Mouse (Mus musculus) heart, embryonic 11.5 days (tissue): ENCODE data around the gene Plaa. TPM values are rescaled to one million over a fixed set of nuclear protein-coding genes. Genes with fewer than 3 reads are reported as not detected.
"Not testable (repeated sequence)": the region's sequence is repeated elsewhere in the genome, so short reads cannot be mapped to it uniquely, and the experiment has no call there.

Source experiments
- ATAC-seq: fragments of 200-750 bp; cut with Nextera tagmentation; replicated peaks from 2 replicates; pipeline ENCODE4 v1.8.0; 2017; ENCODE audit warnings: moderate library complexity; ENCODE audit not compliant: insufficient number of reproducible peaks, low FRiP score, low TSS enrichment
- H3K27ac ChIP-seq: fragments of 300-500 bp; sonication (generic); 2 replicates; pipeline ENCODE4 v1.5.1; 2014; ENCODE audit warnings: mild to moderate bottlenecking, low read depth, low read length
- H3K27me3 ChIP-seq: fragments of 300-500 bp; sonication (generic); 2 replicates; pipeline ENCODE4 v1.6.1; 2014; ENCODE audit warnings: mild to moderate bottlenecking, low read length, mixed read lengths; ENCODE audit not compliant: control insufficient read depth, insufficient read depth
- H3K36me3 ChIP-seq: fragments of 300-500 bp; sonication (generic); 2 replicates; pipeline ENCODE4 v1.6.1; 2014; ENCODE audit warnings: mild to moderate bottlenecking, low read length, moderate library complexity, mixed read lengths; ENCODE audit not compliant: control insufficient read depth, insufficient read depth
- H3K4me1 ChIP-seq: fragments of 300-500 bp; sonication (generic); 2 replicates; pipeline ENCODE4 v1.6.1; 2014; ENCODE audit warnings: low read length; ENCODE audit not compliant: control insufficient read depth, insufficient read depth
- H3K4me2 ChIP-seq: fragments of 300-500 bp; sonication (generic); 2 replicates; pipeline ENCODE4 v1.6.1; 2014; ENCODE audit warnings: mild to moderate bottlenecking, moderate library complexity
- H3K4me3 ChIP-seq: fragments of 300-500 bp; sonication (generic); 2 replicates; pipeline ENCODE4 v1.5.1; 2014; ENCODE audit warnings: low read depth, low read length
- H3K9ac ChIP-seq: fragments of 300-500 bp; sonication (generic); 2 replicates; pipeline ENCODE4 v1.6.1; 2014; ENCODE audit warnings: mild to moderate bottlenecking, low read depth, low read length, moderate library complexity
- H3K9me3 ChIP-seq: fragments of 300-500 bp; sonication (generic); replicated peaks from 2 replicates; pipeline ENCODE4 v1.6.1; 2016; ENCODE audit warnings: low read length; ENCODE audit not compliant: control insufficient read depth
- WGBS: fragments of 180-500 bp; shearing (Covaris S2); extraction: QIAGEN DNeasy Blood & Tissue Kit; methylation state at CpG from one replicate; pipeline ENCODE4 v1.1.7; 2014; ENCODE audit not compliant: insufficient replicate concordance; 5-methylcytosine and 5-hydroxymethylcytosine counted together
- polyA plus RNA-seq: library from polyadenylated mRNA; unstranded; fragments of >200 nt; fragmentation: Nextera tagmentation; extraction: Ambion mirVana; gene quantifications from 2 replicates; pipeline ENCODE4 v1.2.1, GENCODE M21; 2014

Plaa gene
- polyA plus RNA-seq, result 64.4 and 67.6 TPM in 2 replicates

DNA sequence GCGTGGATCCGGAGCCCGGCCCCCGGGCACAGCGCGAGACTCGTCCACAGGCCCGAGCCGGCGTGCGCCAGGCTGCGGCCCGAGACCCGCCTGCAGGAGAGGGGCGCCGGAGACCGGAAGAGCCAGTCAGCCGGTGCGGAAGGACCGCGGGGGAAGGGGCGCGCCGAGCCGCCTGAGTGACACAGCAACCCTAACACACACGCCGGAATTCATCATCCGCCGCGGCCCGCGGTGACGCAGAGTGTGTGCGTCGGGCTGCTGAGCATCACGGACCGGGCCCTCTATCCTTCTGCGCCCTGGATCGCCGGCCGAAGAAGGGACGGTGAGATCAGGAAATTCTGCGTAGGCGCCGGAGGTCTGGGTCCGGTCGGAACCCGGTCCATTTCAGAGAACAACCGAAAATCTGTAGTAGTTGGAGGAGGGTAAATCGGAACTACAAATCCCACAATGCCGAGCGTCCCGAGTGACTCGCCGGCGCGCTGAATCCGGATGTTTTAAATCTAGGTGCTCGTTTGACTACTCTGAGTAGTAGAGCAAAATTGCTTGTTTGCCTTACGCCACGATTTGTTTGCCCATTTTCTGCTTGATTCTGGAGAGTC lies at the start of gene Plaa:
Gene Plaa, minus strand, starts transcription at position 214 of the 599 bp plus-strand sequence.
- Histone ChIP-seq H3K4me1 (peaks cover 6% of the 10 kb centered on the region), H3K4me2 (peak within 1 kb of the TSS; percentile 71), H3K9me3 (no peaks in the 10 kb centered on the region), H3K27me3 (no peaks in the 10 kb centered on the region), H3K4me3 (peak within 1 kb of the TSS; percentile 86), H3K27ac (peak within 1 kb of the TSS; percentile 76), H3K9ac (peak within 1 kb of the TSS; percentile 94), H3K36me3 (no peaks in the 10 kb centered on the region)
- WGBS, result 0% methylated on average over 61 of the region's 61 CpGs
- ATAC-seq, result peak; percentile 99

GRCm38 (mm10) chr4:94650426-94651175 lies 47.6 kb upstream of the Plaa start:
- not testable (repeated sequence) for H3K27me3 ChIP-seq

GRCm38 (mm10) chr4:94649920-94650319 lies 46.9 kb upstream of the Plaa start, which contains the start of gene Lrrc19:
Lrrc19 (minus strand) TSS chr4:94650144.
- no peaks in the 10 kb centered on the region for H3K4me1 ChIP-seq
- no peak within 1 kb of the TSS for H3K4me3 ChIP-seq
- H3K9ac ChIP-seq, result no peak within 1 kb of the TSS
- no peak within 1 kb of the TSS for H3K27ac ChIP-seq
- ATAC-seq, result no peak
- no peak within 1 kb of the TSS for H3K4me2 ChIP-seq
- H3K27me3 ChIP-seq, result no peaks in the 10 kb centered on the region
- WGBS, result 81% methylated on average over 3 of the region's 3 CpGs
- no peaks in the 10 kb centered on the region for H3K9me3 ChIP-seq
- H3K36me3 ChIP-seq, result no peaks in the 10 kb centered on the region; the same call in 1 of the 2 replicates

More at GRCm38 (mm10) chr4:94650426-94651175, 47.6 kb upstream of the Plaa start:
- not testable (repeated sequence) for H3K4me2 ChIP-seq, H3K36me3 ChIP-seq, ATAC-seq, H3K4me1 ChIP-seq, H3K27ac ChIP-seq, H3K4me3 ChIP-seq, H3K9me3 ChIP-seq, H3K9ac ChIP-seq
- 84% methylated on average over 5 of the region's 5 CpGs for WGBS

DNA sequence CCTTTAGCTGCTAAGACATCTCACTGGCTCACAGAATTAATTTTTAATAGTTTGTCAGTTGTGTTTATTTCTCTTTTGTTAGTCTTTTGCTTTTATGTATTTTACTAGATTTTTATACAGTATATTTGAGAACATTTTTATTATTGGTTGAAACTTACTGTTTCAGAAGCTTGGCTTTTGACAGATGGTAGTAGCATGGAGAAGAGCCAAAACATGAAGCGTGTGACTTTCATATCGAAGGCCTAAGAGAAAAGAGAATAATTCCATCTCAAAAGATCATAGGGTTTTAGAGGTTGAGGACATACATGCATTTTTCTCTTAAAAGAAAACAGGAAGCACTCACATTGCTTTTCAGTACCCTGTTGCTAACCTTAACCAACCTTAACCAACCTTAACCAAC lies 40.1 kb upstream of the Plaa start:
- Histone ChIP-seq H3K27ac (no peak overlapping the region), H3K4me1 (no peaks in the 10 kb centered on the region), H3K27me3 (no peaks in the 10 kb centered on the region), H3K9ac (no peak overlapping the region), H3K9me3 (no peaks in the 10 kb centered on the region), H3K4me2 (no peak overlapping the region), H3K4me3 (no peak overlapping the region), H3K36me3 (no peaks in the 10 kb centered on the region)
- ATAC-seq, result no peak
- WGBS, result 92% methylated on average over 2 of the region's 2 CpGs

DNA sequence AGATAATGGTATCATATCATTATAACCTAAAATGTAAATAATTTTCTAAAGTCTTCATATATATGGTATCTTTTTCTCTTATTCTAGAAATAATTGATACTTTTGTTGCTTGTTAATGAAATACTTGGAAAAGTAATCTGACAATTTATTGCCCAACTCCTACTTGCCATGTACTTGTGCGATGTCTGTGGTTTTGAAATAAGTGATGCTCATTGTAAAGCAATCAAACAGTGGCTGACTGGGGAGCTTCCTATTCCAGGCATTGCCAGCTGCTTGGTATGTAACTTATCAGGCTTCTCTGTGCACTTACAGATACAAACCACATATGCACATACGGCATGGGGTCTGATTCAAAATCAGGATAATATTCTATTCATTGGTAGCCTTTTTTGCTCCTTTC lies 17.0 kb upstream of the Plaa start:
- 84% methylated on average over 2 of the region's 2 CpGs for WGBS
- Histone ChIP-seq H3K36me3 (0 out of 2 replicates have a peak, but pooled peaks cover 2% of the 10 kb centered on the region), H3K27ac (no peak overlapping the region), H3K4me1 (peaks cover under 1% of the 10 kb centered on the region), H3K9me3 (no peaks in the 10 kb centered on the region), H3K4me2 (no peak overlapping the region), H3K27me3 (no peaks in the 10 kb centered on the region), H3K9ac (no peak overlapping the region), H3K4me3 (no peak overlapping the region)
- no peak for ATAC-seq

GRCm38 (mm10) chr4:94614627-94615006 lies 11.6 kb upstream of the Plaa start:
- peaks cover 3% of the 10 kb centered on the region for H3K4me1 ChIP-seq
- no peaks in the 10 kb centered on the region for H3K9me3 ChIP-seq
- peak overlapping the region; percentile 85 for H3K9ac ChIP-seq
- peak overlapping the region; percentile 68 for H3K4me3 ChIP-seq
- H3K27me3 ChIP-seq, result no peaks in the 10 kb centered on the region
- H3K4me2 ChIP-seq, result peak overlapping the region; percentile 82
- ATAC-seq, result peak; percentile 60
- H3K27ac ChIP-seq, result peak overlapping the region; percentile 7; the same call in 1 of the 2 replicates
- H3K36me3 ChIP-seq, result no peaks in the 10 kb centered on the region
- WGBS, result 2% methylated on average over 18 of the region's 18 CpGs

DNA sequence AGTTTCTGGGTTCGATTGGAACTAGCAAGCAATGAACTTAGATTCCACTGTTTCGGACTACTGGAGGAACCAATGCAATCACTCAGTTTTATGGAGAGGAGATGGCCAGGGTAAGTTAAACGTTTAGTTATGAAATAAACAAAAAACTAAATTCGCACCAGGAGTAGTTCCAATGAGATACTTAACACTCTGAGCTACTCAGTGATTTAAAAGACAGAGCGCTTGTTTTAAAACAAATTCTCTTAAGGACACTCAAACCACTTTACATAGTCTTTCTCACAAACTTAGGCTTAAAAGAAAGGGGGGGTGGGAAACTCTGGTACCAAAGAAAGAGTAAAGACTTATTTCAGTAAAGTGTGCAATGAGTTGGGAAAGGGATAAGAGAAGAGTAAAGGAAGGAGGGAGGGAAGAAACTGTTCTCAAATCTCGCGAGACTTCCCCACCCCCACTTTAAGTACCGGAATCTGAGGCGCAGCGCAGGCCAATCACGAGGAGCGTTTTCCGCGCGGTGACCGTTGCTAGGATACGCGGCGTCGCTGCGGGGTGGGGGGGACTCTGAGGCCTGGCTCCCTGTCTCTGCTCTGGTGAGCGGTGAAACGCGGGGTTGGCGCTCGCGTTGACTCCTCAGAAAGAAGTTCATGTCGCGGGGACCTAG lies 11.1 kb upstream of the Plaa start, which contains the start of gene Ift74:
Gene Ift74, plus strand, starts transcription at position 520 of the 655 bp plus-strand sequence.
- Histone ChIP-seq H3K9ac (peak within 1 kb of the TSS; percentile 85), H3K36me3 (no peaks in the 10 kb centered on the region), H3K27me3 (no peaks in the 10 kb centered on the region), H3K4me3 (peak within 1 kb of the TSS; percentile 68), H3K9me3 (no peaks in the 10 kb centered on the region), H3K27ac (peak within 1 kb of the TSS; percentile 7; the same call in 1 of the 2 replicates), H3K4me1 (peaks cover 3% of the 10 kb centered on the region), H3K4me2 (peak within 1 kb of the TSS; percentile 82)
- peak; percentile 98 for ATAC-seq
- WGBS, result 3% methylated on average over 29 of the region's 29 CpGs

DNA sequence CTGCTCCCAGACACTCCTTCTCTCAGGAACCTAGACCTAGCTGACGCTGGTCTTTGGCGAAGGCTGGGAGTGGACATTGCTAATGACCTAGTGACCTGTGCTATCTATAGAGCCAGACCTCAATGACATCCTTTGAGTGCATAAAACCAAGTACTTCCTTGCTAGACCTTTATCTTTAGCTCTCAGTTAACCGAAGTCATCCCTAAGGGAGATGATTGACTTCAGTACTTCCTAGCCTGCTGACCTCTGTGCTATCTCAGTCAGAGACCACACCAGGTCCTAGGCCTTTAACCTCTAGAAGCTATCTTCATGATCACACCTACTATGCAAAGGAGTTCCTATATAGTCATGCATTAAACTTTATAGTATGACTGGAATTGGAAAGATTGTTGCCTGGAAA lies 7.3 kb upstream of the Plaa start:
- Histone ChIP-seq H3K27me3 (no peaks in the 10 kb centered on the region), H3K36me3 (no peaks in the 10 kb centered on the region), H3K27ac (no peak overlapping the region), H3K9ac (no peak overlapping the region), H3K4me1 (peaks cover 3% of the 10 kb centered on the region), H3K4me3 (no peak overlapping the region), H3K4me2 (no peak overlapping the region), H3K9me3 (no peaks in the 10 kb centered on the region)
- ATAC-seq, result no peak
- WGBS, result 44% methylated on average over 3 of the region's 3 CpGs
